In genomic region chr11:43835456-43835855, GRCm38 (mm10) we compare ENCODE assay signal across 10 mouse cellular contexts.
DNase-seq lines count a peak whose midpoint lies in the region; ATAC-seq and TF ChIP-seq lines count a peak whose summit lies in the region.
"Had no signal": no experiment of that assay in that cellular context is flagged by ENCODE, and none has a peak within 500 bp of the region (broad histone marks: within the 10 kb centered on the region; RNA-seq: fewer than 3 reads in every experiment).

No protein-coding gene starts in this region.

- H3K4me2 ChIP-seq in lung, postnatal 0 days (replicated peaks; ENCODE audit: low read depth, low read length), result peak overlapping the region; percentile 68
- H3K4me2 ChIP-seq in limb, embryonic 12.5 days, result peak overlapping the region; percentile 80
- peak overlapping the region; percentile 86 for H3K4me2 ChIP-seq in stomach, postnatal 0 days (replicated peaks; ENCODE audit: low read depth)

- 0 out of 2 replicates have a peak, but pooled peaks cover 8% of the 10 kb centered on the region for H3K27me3 ChIP-seq in lung, postnatal 0 days (replicated peaks; ENCODE audit: insufficient read depth, low read length)
- peaks cover 56% of the 10 kb centered on the region for H3K27me3 ChIP-seq in limb, embryonic 12.5 days
- peaks cover 3% of the 10 kb centered on the region; the same call in 1 of the 2 replicates for H3K27me3 ChIP-seq in stomach, postnatal 0 days (ENCODE audit: control insufficient read depth, insufficient read depth, low read length)

- ATAC-seq in lung, postnatal 0 days, result no peak
- no peak for ATAC-seq in limb, embryonic 12.5 days (ENCODE audit: insufficient number of reproducible peaks, insufficient read depth, low FRiP score, low TSS enrichment, low read depth)
- ATAC-seq in stomach, postnatal 0 days (ENCODE audit: low FRiP score, low TSS enrichment), result no peak

- no peak for TF ChIP-seq CTCF in lung, postnatal 0 days (IDR thresholded peaks at IDR 0.05)
- TF ChIP-seq CTCF in stomach, postnatal 0 days (IDR thresholded peaks at IDR 0.05; ENCODE audit: low read depth), result no peak

- intact Hi-C loops in heart, postnatal 36 days (cut with DNase I), result loop anchor here (2.0 to 10.0 kb wide), 5 partner anchors 68 to 407 kb away; no protein-coding TSS in a partner anchor

- H3K9ac ChIP-seq in lung, postnatal 0 days (replicated peaks; ENCODE audit: low read depth), result no peak overlapping the region
- H3K9ac ChIP-seq in limb, embryonic 12.5 days (replicated peaks), result no peak overlapping the region
- H3K9ac ChIP-seq in stomach, postnatal 0 days (ENCODE audit: low read length), result no peak overlapping the region

- no peak for TF ChIP-seq EP300 in lung, postnatal 0 days (IDR thresholded peaks at IDR 0.05)
- no peak for TF ChIP-seq EP300 in stomach, postnatal 0 days (optimal IDR thresholded peaks at IDR 0.05)

- no peak overlapping the region for H3K4me3 ChIP-seq in lung, postnatal 0 days (ENCODE audit: low read depth, low read length)
- no peak overlapping the region for H3K4me3 ChIP-seq in limb, embryonic 12.5 days (replicated peaks)
- H3K4me3 ChIP-seq in stomach, postnatal 0 days (ENCODE audit: low read depth, low read length), result no peak overlapping the region

- no peak overlapping the region for H3K27ac ChIP-seq in lung, postnatal 0 days (ENCODE audit: low read length)
- no peak overlapping the region for H3K27ac ChIP-seq in limb, embryonic 12.5 days
- H3K27ac ChIP-seq in stomach, postnatal 0 days (replicated peaks), result no peak overlapping the region

- 95% methylated on average over 15 of the region's 15 CpGs for WGBS in lung, postnatal 0 days
- WGBS in limb, embryonic 12.5 days, result 92% methylated on average over 15 of the region's 15 CpGs
- 94% methylated on average over 15 of the region's 15 CpGs for WGBS in stomach, postnatal 0 days

- DNase-seq in heart, adult 11 months, result peak; percentile 89
- no peak for DNase-seq in heart, postnatal 36 days
- no peak for DNase-seq in lung, postnatal 0 days (ENCODE audit: low spot score)
- DNase-seq in lung, postnatal 4 days, result no peak
- DNase-seq in stomach, postnatal 0 days (ENCODE audit: low spot score), result no peak
- no peak for DNase-seq in layer of hippocampus, adult 9-10 months (ENCODE audit: low spot score)
- DNase-seq in natural killer cell, adult 2 months (ENCODE audit: low spot score in 2 of 2), result no peak
- DNase-seq: kidney, postnatal 14 days; liver had no signal

- H3K4me1 ChIP-seq in lung, postnatal 0 days (ENCODE audit: insufficient read depth, low read depth, low read length), result no peaks in the 10 kb centered on the region
- peaks cover 8% of the 10 kb centered on the region for H3K4me1 ChIP-seq in limb, embryonic 12.5 days (replicated peaks)
- H3K4me1 ChIP-seq in stomach, postnatal 0 days (replicated peaks; ENCODE audit: control insufficient read depth, insufficient read depth), result no peaks in the 10 kb centered on the region

- no peaks in the 10 kb centered on the region for H3K9me3 ChIP-seq in lung, postnatal 0 days (ENCODE audit: low read length)
- no peaks in the 10 kb centered on the region for H3K9me3 ChIP-seq in limb, embryonic 12.5 days
- no peaks in the 10 kb centered on the region for H3K9me3 ChIP-seq in stomach, postnatal 0 days (ENCODE audit: control insufficient read depth, low read length)

- H3K36me3 ChIP-seq in lung, postnatal 0 days (ENCODE audit: insufficient read depth, low read length), result no peaks in the 10 kb centered on the region
- H3K36me3 ChIP-seq in limb, embryonic 12.5 days, result no peaks in the 10 kb centered on the region
- H3K36me3 ChIP-seq in stomach, postnatal 0 days (ENCODE audit: control insufficient read depth, insufficient read depth, low read length), result no peaks in the 10 kb centered on the region
